23 mouse cellular contexts compared by ENCODE assay signal in genomic region chr9:115976901-115977300, GRCm38 (mm10).
"Had no signal": no experiment of that assay in that cellular context is flagged by ENCODE, and none has a peak within 500 bp of the region (broad histone marks: within the 10 kb centered on the region; RNA-seq: fewer than 3 reads in every experiment).

No protein-coding gene starts in this region.

- DNase-seq: kidney, adult 8-10 months; kidney, postnatal 14 days; kidney, postnatal 4 days; layer of hippocampus, adult 9-11 months; left cerebral cortex, postnatal 4 days; liver, postnatal 0 days; lung, embryonic 14.5 days; right cerebral cortex, postnatal 14 days; right cerebral cortex, postnatal 4 days; thymus, adult 2 months; thymus, postnatal 14 days; thymus, postnatal 4 days had no signal

- H3K4me2 ChIP-seq: kidney, embryonic 15.5 days; limb, embryonic 12.5 days; limb, embryonic 15.5 days; liver, embryonic 11.5 days; lung, embryonic 14.5 days; midbrain, embryonic 12.5 days; midbrain, embryonic 15.5 days had no signal

- H3K4me1 ChIP-seq: limb, embryonic 12.5 days; limb, embryonic 15.5 days; midbrain, embryonic 12.5 days had no signal

- H3K9ac ChIP-seq: kidney, embryonic 15.5 days; limb, embryonic 12.5 days; limb, embryonic 15.5 days; liver, embryonic 14.5 days; liver, postnatal 0 days; lung, embryonic 14.5 days; midbrain, embryonic 12.5 days; midbrain, embryonic 15.5 days had no signal

- H3K27me3 ChIP-seq: kidney, embryonic 15.5 days; limb, embryonic 12.5 days; limb, embryonic 15.5 days; midbrain, embryonic 12.5 days; midbrain, embryonic 15.5 days had no signal

- H3K36me3 ChIP-seq: kidney, embryonic 15.5 days; limb, embryonic 12.5 days; limb, embryonic 15.5 days; midbrain, embryonic 12.5 days; midbrain, embryonic 15.5 days had no signal

- ATAC-seq: intestine, postnatal 0 days; liver, postnatal 0 days; lung, postnatal 0 days; midbrain, embryonic 15.5 days had no signal

- H3K4me3 ChIP-seq: kidney, embryonic 15.5 days; limb, embryonic 12.5 days; limb, embryonic 15.5 days; midbrain, embryonic 12.5 days; midbrain, embryonic 15.5 days had no signal

- H3K9me3 ChIP-seq: kidney, embryonic 15.5 days; limb, embryonic 15.5 days; midbrain, embryonic 15.5 days had no signal

- H3K27ac ChIP-seq: kidney, embryonic 15.5 days; limb, embryonic 12.5 days; limb, embryonic 15.5 days; liver, embryonic 14.5 days; macrophage; midbrain, embryonic 12.5 days; midbrain, embryonic 15.5 days; stomach, postnatal 0 days had no signal
